ENCODE assay signal across 18 mouse cellular contexts in the genomic region with DNA sequence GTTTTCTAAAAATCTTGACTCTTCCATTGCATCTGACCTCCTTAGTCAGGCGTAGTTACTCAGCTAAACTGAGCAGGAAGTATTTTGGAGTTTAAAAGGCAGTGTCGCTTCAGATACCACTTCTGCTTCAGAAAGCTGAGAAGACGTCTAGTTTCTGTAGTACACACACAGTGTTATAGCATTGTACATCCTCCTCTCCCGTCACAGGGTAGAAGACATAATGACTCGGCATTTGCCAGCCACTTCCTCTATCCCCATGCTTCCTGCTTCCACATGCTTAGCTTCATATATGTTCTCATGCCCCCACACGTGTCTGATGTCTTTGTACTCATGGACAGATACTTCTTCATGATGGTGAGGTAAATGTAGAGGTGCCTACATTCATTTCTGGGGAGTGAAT. TPM values are rescaled to one million over a fixed set of nuclear protein-coding genes. Genes with fewer than 3 reads are reported as not detected.
A peak's percentile ranks its signal among the peaks of the same experiment; 100 is the strongest.
DNase-seq lines count a peak whose midpoint lies in the region; ATAC-seq and TF ChIP-seq lines count a peak whose summit lies in the region.
"Had no signal": no experiment of that assay in that cellular context is flagged by ENCODE, and none has a peak within 500 bp of the region (broad histone marks: within the 10 kb centered on the region; RNA-seq: fewer than 3 reads in every experiment).

No protein-coding gene starts in this region.

- WGBS in kidney, postnatal 0 days = 91% methylated on average over 6 of the region's 6 CpGs
- 80% methylated on average over 6 of the region's 6 CpGs for WGBS in stomach, postnatal 0 days

- no peaks in the 10 kb centered on the region for H3K27me3 ChIP-seq in kidney, postnatal 0 days (ENCODE audit: insufficient read depth, low read length)
- H3K27me3 ChIP-seq in megakaryocyte, embryonic 14.5 days (replicated peaks) = no peaks in the 10 kb centered on the region
- no peaks in the 10 kb centered on the region for H3K27me3 ChIP-seq in stomach, postnatal 0 days (ENCODE audit: control insufficient read depth, insufficient read depth, low read length)
- H3K27me3 ChIP-seq: forebrain, embryonic 13.5 days; kidney, embryonic 15.5 days; midbrain, embryonic 12.5 days; neural tube, embryonic 13.5 days; stomach, embryonic 15.5 days had no signal

- peak; percentile 2 for DNase-seq in kidney, postnatal 0 days (ENCODE audit: low spot score)
- no peak for DNase-seq in kidney, adult 11 months
- DNase-seq in 416B (ENCODE audit: low read depth) = peak; percentile 54
- DNase-seq in stomach, postnatal 0 days (ENCODE audit: low spot score) = no peak
- no peak for DNase-seq in urinary bladder, adult 18-20 months (ENCODE audit: low spot score in 2 of 2)
- DNase-seq in testis, postnatal 14 days (ENCODE audit: low spot score) = no peak
- DNase-seq: adrenal gland, postnatal 36 days; cerebellum, adult 8-10 months; gastrocnemius, postnatal 25 days had no signal

- no peak overlapping the region for H3K4me2 ChIP-seq in kidney, postnatal 0 days (ENCODE audit: low read length)
- no peak overlapping the region for H3K4me2 ChIP-seq in stomach, postnatal 0 days (replicated peaks; ENCODE audit: low read depth)
- H3K4me2 ChIP-seq: forebrain, embryonic 13.5 days; hindbrain, embryonic 14.5 days; kidney, embryonic 15.5 days; midbrain, embryonic 12.5 days; neural tube, embryonic 13.5 days; stomach, embryonic 15.5 days had no signal

- no peak for TF ChIP-seq CTCF in kidney, postnatal 0 days (IDR thresholded peaks at IDR 0.05; ENCODE audit: low read depth)
- no peak for TF ChIP-seq CTCF in stomach, postnatal 0 days (IDR thresholded peaks at IDR 0.05; ENCODE audit: low read depth)

- no peak overlapping the region for H3K27ac ChIP-seq in kidney, postnatal 0 days
- no peak overlapping the region for H3K27ac ChIP-seq in stomach, postnatal 0 days (replicated peaks)
- H3K27ac ChIP-seq: forebrain, embryonic 13.5 days; heart, embryonic 10.5 days; hindbrain, embryonic 14.5 days; kidney, embryonic 15.5 days; midbrain, embryonic 12.5 days; neural tube, embryonic 13.5 days; stomach, embryonic 15.5 days had no signal

- H3K36me3 ChIP-seq in kidney, postnatal 0 days (ENCODE audit: insufficient read depth, low read length) = 0 out of 2 replicates have a peak, but pooled peaks cover 44% of the 10 kb centered on the region
- H3K36me3 ChIP-seq in megakaryocyte, embryonic 14.5 days (replicated peaks; ENCODE audit: low read length) = peaks cover 86% of the 10 kb centered on the region
- H3K36me3 ChIP-seq in stomach, postnatal 0 days (ENCODE audit: control insufficient read depth, insufficient read depth, low read length) = peaks cover 2% of the 10 kb centered on the region

- H3K9me3 ChIP-seq in kidney, postnatal 0 days (replicated peaks; ENCODE audit: low read length) = no peaks in the 10 kb centered on the region
- H3K9me3 ChIP-seq in megakaryocyte, embryonic 14.5 days = no peaks in the 10 kb centered on the region
- no peaks in the 10 kb centered on the region for H3K9me3 ChIP-seq in stomach, postnatal 0 days (ENCODE audit: control insufficient read depth, low read length)
- H3K9me3 ChIP-seq: forebrain, embryonic 13.5 days; heart, embryonic 10.5 days; kidney, embryonic 15.5 days; midbrain, embryonic 12.5 days; neural tube, embryonic 13.5 days; stomach, embryonic 15.5 days had no signal

- no peak for ATAC-seq in kidney, postnatal 0 days (replicated peaks; ENCODE audit: low FRiP score, low read depth)
- ATAC-seq in common myeloid progenitor, adult 5-6 weeks (replicated peaks; ENCODE audit: low read depth, poor library complexity, severe bottlenecking) = peak; percentile 98
- ATAC-seq in stomach, postnatal 0 days (ENCODE audit: low FRiP score, low TSS enrichment) = no peak
- ATAC-seq: forebrain, embryonic 13.5 days had no signal

- no peaks in the 10 kb centered on the region for H3K4me1 ChIP-seq in kidney, postnatal 0 days (replicated peaks; ENCODE audit: insufficient read depth, low read length)
- H3K4me1 ChIP-seq in megakaryocyte, embryonic 14.5 days = peaks cover 14% of the 10 kb centered on the region
- H3K4me1 ChIP-seq in stomach, postnatal 0 days (replicated peaks; ENCODE audit: control insufficient read depth, insufficient read depth) = no peaks in the 10 kb centered on the region
- H3K4me1 ChIP-seq: forebrain, embryonic 13.5 days; heart, embryonic 10.5 days; kidney, embryonic 15.5 days; midbrain, embryonic 12.5 days; neural tube, embryonic 13.5 days; stomach, embryonic 15.5 days had no signal

- no peak for TF ChIP-seq EP300 in stomach, postnatal 0 days (optimal IDR thresholded peaks at IDR 0.05)

- H3K4me3 ChIP-seq in kidney, postnatal 0 days (replicated peaks; ENCODE audit: low read depth, low read length) = no peak overlapping the region
- peak overlapping the region; percentile 70 for H3K4me3 ChIP-seq in megakaryocyte, embryonic 14.5 days (replicated peaks)
- no peak overlapping the region for H3K4me3 ChIP-seq in stomach, postnatal 0 days (ENCODE audit: low read depth, low read length)
- H3K4me3 ChIP-seq: forebrain, embryonic 13.5 days; heart, embryonic 10.5 days; kidney, embryonic 15.5 days; midbrain, embryonic 12.5 days; neural tube, embryonic 13.5 days; stomach, embryonic 15.5 days had no signal

- no peak overlapping the region for H3K9ac ChIP-seq in kidney, postnatal 0 days (ENCODE audit: low read depth, low read length)
- H3K9ac ChIP-seq in stomach, postnatal 0 days (ENCODE audit: low read length) = no peak overlapping the region
- H3K9ac ChIP-seq: forebrain, embryonic 13.5 days; hindbrain, embryonic 14.5 days; kidney, embryonic 15.5 days; midbrain, embryonic 12.5 days; neural tube, embryonic 13.5 days; stomach, embryonic 15.5 days had no signal

RNA-seq across cellular contexts. Expression of a gene that starts 7.3 kb away (rescaled TPM):
- 26.5 and 29.1 TPM in 2 replicates for polyA plus RNA-seq in kidney, postnatal 0 days (2015; fragmentation: Nextera tagmentation; extraction: Ambion mirVana)
- total RNA-seq in common myeloid progenitor, adult 5-6 weeks (2017) = 19.9 and 27.8 TPM in 2 replicates
- polyA plus RNA-seq in megakaryocyte, embryonic 14.5 days (2012; ENCODE audit: insufficient read depth, low replicate concordance) = 8.6 TPM in 1 of 2 replicates, not detected in the other
- 23.6 and 24.5 TPM in 2 replicates for polyA plus RNA-seq in stomach, postnatal 0 days (2015; fragmentation: Nextera tagmentation; extraction: Ambion mirVana)

RNA-seq across cellular contexts. Expression of a gene that starts 28.2 kb away (rescaled TPM):
- 97.2 and 108 TPM in 2 replicates for polyA plus RNA-seq in kidney, postnatal 0 days (2015; fragmentation: Nextera tagmentation; extraction: Ambion mirVana)
- 459 and 477 TPM in 2 replicates for total RNA-seq in common myeloid progenitor, adult 5-6 weeks (2017)
- polyA plus RNA-seq in megakaryocyte, embryonic 14.5 days (2012; ENCODE audit: insufficient read depth, low replicate concordance) = 5.7 and 38.4 TPM in 2 replicates
- 54.9 and 60.1 TPM in 2 replicates for polyA plus RNA-seq in stomach, postnatal 0 days (2015; fragmentation: Nextera tagmentation; extraction: Ambion mirVana)

RNA-seq across cellular contexts. Expression of a gene that starts 42.6 kb away (rescaled TPM):
- 8.3 and 8.7 TPM in 2 replicates for polyA plus RNA-seq in kidney, postnatal 0 days (2015; fragmentation: Nextera tagmentation; extraction: Ambion mirVana)
- 3.5 and 4.4 TPM in 2 replicates for total RNA-seq in common myeloid progenitor, adult 5-6 weeks (2017)
- polyA plus RNA-seq in megakaryocyte, embryonic 14.5 days (2012; ENCODE audit: insufficient read depth, low replicate concordance) = not detected in 2 replicates
- polyA plus RNA-seq in stomach, postnatal 0 days (2015; fragmentation: Nextera tagmentation; extraction: Ambion mirVana) = 2.2 and 2.8 TPM in 2 replicates

RNA-seq across cellular contexts. Expression of a gene that starts 55.7 kb away (rescaled TPM):
- polyA plus RNA-seq in kidney, postnatal 0 days (2015; fragmentation: Nextera tagmentation; extraction: Ambion mirVana) = 190 and 193 TPM in 2 replicates
- total RNA-seq in common myeloid progenitor, adult 5-6 weeks (2017) = 109 and 117 TPM in 2 replicates
- polyA plus RNA-seq in megakaryocyte, embryonic 14.5 days (2012; ENCODE audit: insufficient read depth, low replicate concordance) = 7.1 and 9.4 TPM in 2 replicates
- polyA plus RNA-seq in stomach, postnatal 0 days (2015; fragmentation: Nextera tagmentation; extraction: Ambion mirVana) = 123 and 127 TPM in 2 replicates

Comparison
In these comparisons a context has a peak if more than half of its experiments do, and no peak if none do; other contexts are left out.
1. DNase-seq: peak in kidney, postnatal 0 days (single experiment) and 416B (single experiment); none in kidney, adult 11 months (single experiment), stomach, postnatal 0 days (single experiment), urinary bladder, adult 18-20 months (0 of 2) and testis, postnatal 14 days (single experiment).